Mouse (Mus musculus) brain, embryonic 14.5 days (tissue): Measurements from ENCODE around the gene Ess2.
A peak's percentile ranks its signal among the peaks of the same experiment; 100 is the strongest.

Experiments used
- CTCF ChIP-seq: fragments of 200-500 bp; IDR thresholded peaks from 2 replicates; pipeline ENCODE4 v1.5.1; 2012; ENCODE audit warnings: inconsistent platforms, mild to moderate bottlenecking, moderate library complexity, borderline replicate concordance; ENCODE audit not compliant: insufficient read depth, insufficient read length; ENCODE audit errors: extremely low read depth
- POLR2A ChIP-seq: fragments of 200-500 bp; IDR thresholded peaks from 2 replicates; pipeline ENCODE4 v1.6.1; 2012; ENCODE audit warnings: mild to moderate bottlenecking, inconsistent platforms, borderline replicate concordance; ENCODE audit not compliant: poor library complexity, insufficient read depth, insufficient read length, severe bottlenecking; ENCODE audit errors: extremely low read depth

DNA sequence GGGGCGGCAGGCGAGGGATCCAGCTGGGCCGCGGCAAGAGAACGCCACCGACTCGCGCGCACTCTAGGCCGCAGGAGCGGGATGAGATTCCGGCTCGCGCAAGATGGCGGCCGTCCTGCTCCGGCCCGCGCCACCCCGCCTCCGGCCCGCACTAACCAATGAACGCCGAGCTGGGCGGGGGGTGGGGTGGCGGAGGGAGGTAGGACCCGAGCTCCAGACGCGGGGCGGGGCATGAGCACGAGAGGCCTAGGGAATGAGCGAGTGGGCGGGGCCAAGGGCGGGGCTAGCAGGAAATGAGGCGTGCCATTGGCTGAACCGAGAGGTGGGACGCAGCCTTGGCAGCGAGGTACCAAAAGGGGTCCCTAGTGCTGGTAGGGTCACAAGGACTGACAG is 19.6 kb downstream of the Ess2 start, which contains the start of gene Gm20518:
- TF ChIP-seq POLR2A (peak; percentile 96), CTCF (peak; percentile 10; the same call in 1 of the 2 replicates)
